Mouse (Mus musculus) testis, adult 2 months (tissue): ENCODE measurements at regions not wholly inside any gene's neighbourhood (a gene's known extent, or its start where the extent isn't known, plus 50 kb on each side); places are given as distances from the start of the nearest gene placed in this dataset.

Experiments used
- CTCF ChIP-seq: fragments of 200-500 bp; IDR thresholded peaks from 2 replicates; pipeline ENCODE4 v1.5.1; 2012; ENCODE audit warnings: low read depth, mild to moderate bottlenecking, inconsistent platforms, low read length, moderate library complexity; ENCODE audit not compliant: control insufficient read depth, insufficient read depth, insufficient replicate concordance
- POLR2A ChIP-seq: fragments of 200-500 bp; IDR thresholded peaks from 2 replicates; pipeline ENCODE4 v1.6.1; 2012; ENCODE audit warnings: low read depth, mild to moderate bottlenecking, inconsistent platforms, low read length, moderate library complexity; ENCODE audit not compliant: control insufficient read depth

DNA sequence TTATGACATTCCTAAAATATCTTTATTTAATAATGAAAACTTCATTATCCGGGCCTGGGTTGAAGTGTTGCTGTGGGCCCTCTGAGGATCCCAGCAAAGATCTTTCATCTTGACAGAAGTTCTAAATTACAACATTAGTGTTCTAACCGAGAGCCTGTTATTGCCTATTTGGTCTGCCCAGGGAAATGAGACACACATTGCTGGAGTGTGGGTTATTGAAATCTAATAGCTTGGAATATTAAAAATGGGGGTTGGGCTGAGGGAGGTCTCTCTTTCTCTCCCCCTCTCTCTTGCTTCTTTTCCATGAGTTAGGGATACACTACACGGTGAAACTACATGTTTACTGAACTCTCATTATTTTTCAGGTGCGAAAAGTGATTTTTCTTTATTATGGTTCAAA, 240.4 kb upstream of the Camk1g start:
- TF ChIP-seq CTCF (no peak), POLR2A (no peak)
